7 mouse cellular contexts compared by ENCODE assay signal in genomic region chr8:20016082-20016840, GRCm38 (mm10).
DNase-seq lines count a peak whose midpoint lies in the region.
"Not testable (repeated sequence)": the region's sequence is repeated elsewhere in the genome, so short reads cannot be mapped to it uniquely, and the experiment has no call there.

No protein-coding gene starts in this region.

- peak; percentile 46 to 49 for DNase-seq in adrenal gland, postnatal 4 days (ENCODE audit: low spot score in 2 of 2)
- DNase-seq in frontal cortex, postnatal 14 days (ENCODE audit: low spot score in 2 of 2), result peak; percentile 37 to 58
- DNase-seq in heart, postnatal 14 days, result peak; percentile 15 to 29
- DNase-seq in layer of hippocampus, adult 18-20 months (ENCODE audit: low spot score in 2 of 2), result peak; percentile 22 to 43
- DNase-seq in left cerebral cortex, postnatal 36 days (ENCODE audit: low spot score in 2 of 2), result peak; percentile 16 to 36
- DNase-seq in right cerebral cortex, adult 2 months (ENCODE audit: low spot score in 2 of 2), result peak; percentile 23 to 30
- DNase-seq in thymus, postnatal 10 days (ENCODE audit: low spot score in 2 of 2), result peak; percentile 19 to 37

- intact Hi-C loops in heart, postnatal 14 days (cut with DNase I); left cerebral cortex, postnatal 36 days (cut with DNase I): not testable (repeated sequence)

Comparison
In these comparisons a context has a peak if more than half of its experiments do, and no peak if none do; other contexts are left out.
1. Peak in every context shown above with its lines: DNase-seq.